Mouse (Mus musculus) embryonic facial prominence, embryonic 14.5 days (tissue): ENCODE results near the gene Prm3. TPM values are rescaled to one million over a fixed set of nuclear protein-coding genes. Genes with fewer than 3 reads are reported as not detected.

Experiments
- ATAC-seq: fragments of 200-750 bp; cut with Nextera tagmentation; 2 replicates; pipeline ENCODE4 v1.8.0; 2017; ENCODE audit warnings: low read depth, moderate number of reproducible peaks, moderate TSS enrichment
- DNase-seq: peaks from one replicate; pipeline ENCODE4 v3.0.0-alpha.2; 2015; ENCODE audit warnings: low spot score
- H3K27ac ChIP-seq: fragments of 300-500 bp; sonication (generic); replicated peaks from 2 replicates; pipeline ENCODE4 v1.5.1; 2014; ENCODE audit warnings: low read depth, mild to moderate bottlenecking, low read length, moderate library complexity
- H3K27me3 ChIP-seq: fragments of 300-500 bp; sonication (generic); replicated peaks from 2 replicates; pipeline ENCODE4 v1.6.1; 2014; ENCODE audit warnings: low read length; ENCODE audit not compliant: control insufficient read depth, insufficient read depth
- H3K36me3 ChIP-seq: fragments of 300-500 bp; sonication (generic); 2 replicates; pipeline ENCODE4 v1.6.1; 2014; ENCODE audit warnings: low read length, mixed read lengths; ENCODE audit not compliant: control insufficient read depth, insufficient read depth
- H3K4me1 ChIP-seq: fragments of 300-500 bp; sonication (generic); 2 replicates; pipeline ENCODE4 v1.6.1; 2014; ENCODE audit warnings: antibody characterized with exemption, low read length; ENCODE audit not compliant: control insufficient read depth, insufficient read depth
- H3K4me2 ChIP-seq: fragments of 300-500 bp; sonication (generic); 2 replicates; pipeline ENCODE4 v1.6.1; 2014; ENCODE audit warnings: low read depth, mild to moderate bottlenecking, low read length, moderate library complexity, mixed read lengths
- H3K4me3 ChIP-seq: fragments of 300-500 bp; sonication (generic); 2 replicates; pipeline ENCODE4 v1.5.1; 2014; ENCODE audit warnings: low read depth, mild to moderate bottlenecking, low read length
- H3K9ac ChIP-seq: fragments of 300-500 bp; sonication (generic); 2 replicates; pipeline ENCODE4 v1.6.1; 2014; ENCODE audit warnings: low read depth, mild to moderate bottlenecking, low read length, moderate library complexity, mixed read lengths
- H3K9me3 ChIP-seq: fragments of 300-500 bp; sonication (generic); 2 replicates; pipeline ENCODE4 v1.6.1; 2016; ENCODE audit warnings: low read length; ENCODE audit not compliant: control insufficient read depth
- WGBS: fragments of 180-500 bp; shearing (Covaris S2); extraction: QIAGEN DNeasy Blood & Tissue Kit; methylation state at CpG from one replicate; pipeline ENCODE4 v1.1.7; 2014; 5-methylcytosine and 5-hydroxymethylcytosine counted together
- polyA plus RNA-seq: library from polyadenylated mRNA; unstranded; fragments of >200 nt; fragmentation: Nextera tagmentation; extraction: Ambion mirVana; gene quantifications from 2 replicates; pipeline ENCODE4 v1.2.1, GENCODE M21; 2014

Prm3 gene
- polyA plus RNA-seq, 1 experiment from 2014 or later, result not detected

DNA sequence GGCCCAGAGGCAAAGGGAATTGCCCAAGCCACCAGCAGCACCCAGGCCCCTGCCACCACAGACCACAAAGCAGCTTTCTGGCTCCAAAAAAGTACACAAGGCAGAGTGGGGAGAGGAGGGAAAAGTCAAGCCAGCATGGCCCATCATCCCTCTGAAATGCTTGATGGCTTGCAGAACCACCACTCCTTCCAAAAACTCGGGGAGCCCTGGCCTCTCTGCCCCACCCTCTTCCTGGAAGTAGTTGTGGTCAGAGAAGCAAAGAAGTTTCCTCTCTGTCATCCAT, 7.6 kb downstream of the Prm3 start:
- Histone ChIP-seq H3K4me2 (peak overlapping the region; percentile 91), H3K36me3 (no peaks in the 10 kb centered on the region), H3K9ac (peak overlapping the region; percentile 83), H3K4me1 (peaks cover 39% of the 10 kb centered on the region), H3K27me3 (no peaks in the 10 kb centered on the region), H3K4me3 (peak overlapping the region; percentile 80), H3K9me3 (no peaks in the 10 kb centered on the region), H3K27ac (peak overlapping the region; percentile 74; the same call in 1 of the 2 replicates)
- WGBS, result 29% methylated on average over 1 of the region's 1 CpGs
- ATAC-seq (no peak), DNase-seq (no peak)

DNA sequence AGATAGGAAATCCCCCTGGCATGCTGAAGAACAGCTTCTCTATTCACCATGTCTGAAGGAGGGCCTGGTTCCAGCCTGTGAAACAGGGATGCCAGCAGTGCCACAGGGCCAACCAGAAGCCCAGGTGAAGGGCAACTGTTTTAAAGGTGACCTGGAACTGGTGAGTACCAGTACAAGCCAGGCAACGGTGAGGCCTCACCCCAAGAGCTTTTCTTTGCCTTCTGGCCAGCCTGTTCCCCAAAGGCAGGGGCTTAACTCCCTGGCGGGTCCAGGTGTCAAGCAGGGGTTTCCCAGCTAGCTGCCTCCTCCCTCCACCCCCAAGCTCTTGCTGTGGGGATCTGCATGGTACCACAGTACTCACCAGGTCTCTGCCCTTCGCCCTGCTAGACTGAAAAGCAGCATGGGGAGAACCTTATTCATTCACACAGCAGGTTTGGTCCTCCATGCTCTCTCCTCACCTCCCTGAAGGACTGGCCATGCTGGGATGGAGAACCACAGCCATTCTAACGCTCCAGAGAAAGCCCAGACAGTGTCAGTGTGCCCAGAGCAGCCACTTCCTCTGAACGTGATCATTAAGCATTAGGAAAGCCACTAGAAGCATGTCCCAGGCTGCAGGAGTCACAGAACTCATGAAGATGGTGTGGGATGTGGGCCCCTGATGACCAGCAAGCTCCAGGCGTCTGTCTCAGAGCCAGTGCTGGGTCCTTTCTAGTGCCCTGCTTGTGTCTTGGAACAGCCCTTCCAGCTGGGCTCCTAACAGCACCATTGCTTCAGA, 8.2 kb downstream of the Prm3 start:
- Histone ChIP-seq H3K9me3 (no peaks in the 10 kb centered on the region), H3K4me3 (peak overlapping the region; percentile 80), H3K27me3 (no peaks in the 10 kb centered on the region), H3K36me3 (no peaks in the 10 kb centered on the region), H3K9ac (peak overlapping the region; percentile 83), H3K4me1 (peaks cover 39% of the 10 kb centered on the region), H3K4me2 (peak overlapping the region; percentile 91), H3K27ac (peak overlapping the region; percentile 74; the same call in 1 of the 2 replicates)
- 40% methylated on average over 6 of the region's 6 CpGs for WGBS
- no peak for DNase-seq
- no peak for ATAC-seq

- no peak for ATAC-seq
- Histone ChIP-seq H3K27me3 (no peaks in the 10 kb centered on the region), H3K27ac (peak overlapping the region; percentile 74), H3K9ac (peak overlapping the region; percentile 83; the same call in 1 of the 2 replicates), H3K36me3 (no peaks in the 10 kb centered on the region), H3K4me2 (peak overlapping the region; percentile 91), H3K4me1 (peaks cover 39% of the 10 kb centered on the region), H3K9me3 (no peaks in the 10 kb centered on the region), H3K4me3 (no peak overlapping the region)
- WGBS, result 21% methylated on average over 9 of the region's 9 CpGs
- DNase-seq, result peak; percentile 83
Observed at GRCm38 (mm10) chr16:10781862-10782371, 8.8 kb downstream of the Prm3 start.

DNA sequence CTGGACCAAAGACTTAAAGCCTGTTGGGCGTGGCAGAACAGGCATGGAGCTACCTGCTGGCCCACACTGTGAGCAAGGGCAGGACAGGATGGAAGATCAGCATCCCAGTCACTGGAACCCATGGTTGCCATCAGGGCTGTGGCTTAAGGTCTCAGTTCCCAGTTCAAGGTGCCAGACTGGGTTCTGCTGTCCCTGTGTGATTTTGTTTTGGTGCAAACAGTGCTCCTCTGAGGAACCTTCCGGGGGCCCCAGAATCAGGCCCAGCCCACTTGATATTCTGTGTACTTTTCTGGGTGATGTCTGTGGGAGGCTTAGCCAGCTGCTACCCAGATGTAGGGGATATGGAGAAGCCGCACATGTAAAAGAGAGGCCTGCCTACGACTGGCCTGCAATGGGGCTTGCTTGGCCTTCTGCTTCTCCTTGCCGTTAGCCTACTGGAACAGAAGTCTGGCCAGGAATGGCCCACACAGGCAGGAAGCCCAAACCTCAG, 10.0 kb downstream of the Prm3 start:
- no peak for ATAC-seq
- no peaks in the 10 kb centered on the region for H3K36me3 ChIP-seq
- H3K4me1 ChIP-seq, result peaks cover 36% of the 10 kb centered on the region
- no peaks in the 10 kb centered on the region for H3K27me3 ChIP-seq
- no peak overlapping the region for H3K9ac ChIP-seq
- H3K27ac ChIP-seq, result peak overlapping the region; percentile 74
- 38% methylated on average over 5 of the region's 5 CpGs for WGBS
- peak; percentile 47 for DNase-seq
- H3K4me2 ChIP-seq, result no peak overlapping the region
- no peaks in the 10 kb centered on the region for H3K9me3 ChIP-seq
- no peak overlapping the region for H3K4me3 ChIP-seq

DNA sequence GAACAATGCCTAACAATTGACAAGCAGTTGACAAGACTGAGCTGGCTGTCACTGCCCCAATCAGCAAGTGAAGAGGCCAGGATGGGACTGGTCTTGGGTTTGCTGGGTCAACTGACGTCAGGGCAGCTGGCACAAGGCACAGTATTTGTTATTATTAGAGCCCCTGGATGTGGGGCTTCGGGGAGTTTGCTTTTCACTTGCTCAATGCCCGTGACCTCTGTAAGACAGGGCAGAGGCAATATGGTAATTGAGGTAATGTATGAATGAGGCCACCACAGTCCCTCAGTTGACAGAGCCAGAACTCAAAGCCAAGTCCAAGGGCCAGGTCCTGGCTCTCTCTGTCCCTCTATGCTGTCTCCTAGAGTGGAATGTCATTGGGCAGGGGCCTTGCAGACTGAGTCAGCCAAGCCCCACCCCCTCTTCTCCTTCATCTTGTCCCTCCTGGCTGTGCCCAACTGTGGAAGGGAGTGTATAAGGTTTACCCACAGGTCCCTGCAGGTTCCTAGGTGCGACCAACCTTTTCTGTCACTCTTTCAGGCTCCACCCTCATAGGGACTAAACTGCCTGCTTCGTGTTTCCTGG, 13.0 kb downstream of the Prm3 start:
- Histone ChIP-seq H3K9me3 (no peaks in the 10 kb centered on the region), H3K4me3 (no peak overlapping the region), H3K4me2 (no peak overlapping the region), H3K9ac (no peak overlapping the region), H3K27me3 (no peaks in the 10 kb centered on the region), H3K27ac (no peak overlapping the region), H3K36me3 (no peaks in the 10 kb centered on the region), H3K4me1 (peaks cover 23% of the 10 kb centered on the region)
- ATAC-seq, result no peak
- no peak for DNase-seq
- 65% methylated on average over 5 of the region's 5 CpGs for WGBS

- Histone ChIP-seq H3K27me3 (no peaks in the 10 kb centered on the region), H3K9me3 (no peaks in the 10 kb centered on the region), H3K36me3 (no peaks in the 10 kb centered on the region), H3K4me2 (no peak overlapping the region), H3K9ac (no peak overlapping the region), H3K27ac (no peak overlapping the region), H3K4me3 (no peak overlapping the region), H3K4me1 (peaks cover 11% of the 10 kb centered on the region)
- ATAC-seq, result no peak
- WGBS, result 46% methylated on average over 7 of the region's 7 CpGs
- DNase-seq, result no peak
Observed at GRCm38 (mm10) chr16:10776322-10776721, 14.4 kb downstream of the Prm3 start.

GRCm38 (mm10) chr16:10774726-10775125, 16.0 kb downstream of the Prm3 start:
- Histone ChIP-seq H3K4me1 (peaks cover 5% of the 10 kb centered on the region), H3K27me3 (no peaks in the 10 kb centered on the region), H3K36me3 (no peaks in the 10 kb centered on the region), H3K4me3 (no peak overlapping the region), H3K9ac (no peak overlapping the region), H3K4me2 (no peak overlapping the region), H3K27ac (no peak overlapping the region), H3K9me3 (no peaks in the 10 kb centered on the region)
- 77% methylated on average over 4 of the region's 4 CpGs for WGBS
- DNase-seq, result no peak
- no peak for ATAC-seq

GRCm38 (mm10) chr16:10773543-10773942, 17.2 kb downstream of the Prm3 start:
- H3K36me3 ChIP-seq, result no peaks in the 10 kb centered on the region
- no peak overlapping the region for H3K9ac ChIP-seq
- no peak overlapping the region for H3K4me2 ChIP-seq
- DNase-seq (no peak), ATAC-seq (no peak)
- H3K27me3 ChIP-seq, result no peaks in the 10 kb centered on the region
- H3K9me3 ChIP-seq, result no peaks in the 10 kb centered on the region
- no peak overlapping the region for H3K4me3 ChIP-seq
- 65% methylated on average over 8 of the region's 8 CpGs for WGBS
- H3K4me1 ChIP-seq, result peaks cover 5% of the 10 kb centered on the region
- no peak overlapping the region for H3K27ac ChIP-seq
